Mouse (Mus musculus) midbrain, embryonic 13.5 days (tissue): Measurements from ENCODE around the gene Lyg2. TPM values are rescaled to one million over a fixed set of nuclear protein-coding genes. Genes with fewer than 3 reads are reported as not detected.

Experiments used
- ATAC-seq: fragments of 200-750 bp; cut with Nextera tagmentation; 2 replicates; pipeline ENCODE4 v1.8.0; 2017; ENCODE audit warnings: mild to moderate bottlenecking, moderate TSS enrichment, moderate library complexity
- H3K27ac ChIP-seq: fragments of 300-500 bp; sonication (generic); 2 replicates; pipeline ENCODE4 v1.5.1; 2015; ENCODE audit warnings: inconsistent platforms, mild to moderate bottlenecking, moderate library complexity
- H3K27me3 ChIP-seq: fragments of 300-500 bp; sonication (generic); 2 replicates; pipeline ENCODE4 v1.6.1; 2015; ENCODE audit warnings: mild to moderate bottlenecking, inconsistent platforms
- H3K36me3 ChIP-seq: fragments of 300-500 bp; sonication (generic); 2 replicates; pipeline ENCODE4 v1.6.1; 2015; ENCODE audit warnings: mild to moderate bottlenecking, inconsistent platforms
- H3K4me1 ChIP-seq: fragments of 300-500 bp; sonication (generic); replicated peaks from 2 replicates; pipeline ENCODE4 v1.6.1; 2015; ENCODE audit warnings: inconsistent platforms
- H3K4me2 ChIP-seq: fragments of 300-500 bp; sonication (generic); replicated peaks from 2 replicates; pipeline ENCODE4 v1.6.1; 2015; ENCODE audit warnings: moderate library complexity, mild to moderate bottlenecking, inconsistent platforms
- H3K4me3 ChIP-seq: fragments of 300-500 bp; sonication (generic); replicated peaks from 2 replicates; pipeline ENCODE4 v1.5.1; 2015; ENCODE audit warnings: mild to moderate bottlenecking, inconsistent platforms
- H3K9ac ChIP-seq: fragments of 300-500 bp; sonication (generic); replicated peaks from 2 replicates; pipeline ENCODE4 v1.6.1; 2015; ENCODE audit warnings: mild to moderate bottlenecking, inconsistent platforms
- H3K9me3 ChIP-seq: fragments of 300-500 bp; sonication (generic); 2 replicates; pipeline ENCODE4 v1.6.1; 2016; ENCODE audit warnings: mild to moderate bottlenecking, inconsistent platforms
- WGBS: fragments of 180-500 bp; shearing (Covaris S2); methylation state at CpG from one replicate; pipeline ENCODE4 v1.1.7; 2015; 5-methylcytosine and 5-hydroxymethylcytosine counted together
- polyA plus RNA-seq: library from polyadenylated mRNA; unstranded; fragments of >200 nt; fragmentation: Nextera tagmentation; extraction: Ambion mirVana; gene quantifications from 2 replicates; pipeline ENCODE4 v1.2.1, GENCODE M21; 2015

The Lyg2 gene
- polyA plus RNA-seq, 1 experiment from 2014 or later, result not detected

- Histone ChIP-seq H3K27me3 (no peaks in the 10 kb centered on the region), H3K36me3 (no peaks in the 10 kb centered on the region), H3K4me1 (no peaks in the 10 kb centered on the region), H3K9me3 (no peaks in the 10 kb centered on the region), H3K4me2 (no peak overlapping the region), H3K27ac (no peak overlapping the region), H3K4me3 (no peak overlapping the region), H3K9ac (no peak overlapping the region)
- ATAC-seq, result no peak
- 79% methylated on average over 6 of the region's 6 CpGs for WGBS
Observed at GRCm38 (mm10) chr1:37918096-37918495, 1.8 kb upstream of the Lyg2 start.

- Histone ChIP-seq H3K9ac (no peak overlapping the region), H3K27me3 (no peaks in the 10 kb centered on the region), H3K4me2 (no peak overlapping the region), H3K4me1 (no peaks in the 10 kb centered on the region), H3K4me3 (no peak overlapping the region), H3K9me3 (no peaks in the 10 kb centered on the region), H3K36me3 (no peaks in the 10 kb centered on the region), H3K27ac (no peak overlapping the region)
- 78% methylated on average over 13 of the region's 13 CpGs for WGBS
- ATAC-seq, result no peak
Observed at GRCm38 (mm10) chr1:37917666-37918065, 1.4 kb upstream of the Lyg2 start.

GRCm38 (mm10) chr1:37912751-37913150 is 3.5 kb downstream of the Lyg2 start:
- no peak for ATAC-seq
- WGBS, result 75% methylated on average over 2 of the region's 2 CpGs
- H3K27ac ChIP-seq, result no peak overlapping the region
- no peak overlapping the region for H3K9ac ChIP-seq
- H3K4me1 ChIP-seq, result no peaks in the 10 kb centered on the region
- no peak overlapping the region for H3K4me3 ChIP-seq
- H3K27me3 ChIP-seq, result no peaks in the 10 kb centered on the region
- no peak overlapping the region for H3K4me2 ChIP-seq
- no peaks in the 10 kb centered on the region for H3K36me3 ChIP-seq
- no peaks in the 10 kb centered on the region for H3K9me3 ChIP-seq

GRCm38 (mm10) chr1:37903178-37903577 is 13.1 kb downstream of the Lyg2 start:
- no peak for ATAC-seq
- H3K4me2 ChIP-seq, result no peak overlapping the region

GRCm38 (mm10) chr1:37900288-37900687 is 16.0 kb downstream of the Lyg2 start:
- H3K36me3 ChIP-seq, result peaks cover 50% of the 10 kb centered on the region
- no peak overlapping the region for H3K4me2 ChIP-seq
- no peaks in the 10 kb centered on the region for H3K9me3 ChIP-seq
- ATAC-seq, result no peak
- WGBS, result 59% methylated on average over 6 of the region's 6 CpGs
- no peak overlapping the region for H3K27ac ChIP-seq
- no peaks in the 10 kb centered on the region for H3K4me1 ChIP-seq
- H3K27me3 ChIP-seq, result no peaks in the 10 kb centered on the region
- no peak overlapping the region for H3K9ac ChIP-seq
- no peak overlapping the region for H3K4me3 ChIP-seq

More at GRCm38 (mm10) chr1:37903178-37903577, 13.1 kb downstream of the Lyg2 start:
- Histone ChIP-seq H3K27ac (no peak overlapping the region), H3K9ac (no peak overlapping the region), H3K27me3 (no peaks in the 10 kb centered on the region), H3K9me3 (no peaks in the 10 kb centered on the region), H3K4me3 (no peak overlapping the region), H3K4me1 (no peaks in the 10 kb centered on the region), H3K36me3 (peaks cover 25% of the 10 kb centered on the region)
- 39% methylated on average over 6 of the region's 6 CpGs for WGBS

GRCm38 (mm10) chr1:37899816-37900215 is 16.5 kb downstream of the Lyg2 start:
- H3K9me3 ChIP-seq, result no peaks in the 10 kb centered on the region
- no peak overlapping the region for H3K9ac ChIP-seq
- no peak overlapping the region for H3K4me3 ChIP-seq
- WGBS, result 91% methylated on average over 4 of the region's 4 CpGs
- no peak overlapping the region for H3K27ac ChIP-seq
- H3K4me2 ChIP-seq, result no peak overlapping the region
- ATAC-seq, result no peak
- no peaks in the 10 kb centered on the region for H3K4me1 ChIP-seq
- peaks cover 53% of the 10 kb centered on the region for H3K36me3 ChIP-seq
- H3K27me3 ChIP-seq, result no peaks in the 10 kb centered on the region

GRCm38 (mm10) chr1:37894606-37895005 is 21.7 kb downstream of the Lyg2 start:
- no peak for ATAC-seq
- Histone ChIP-seq H3K27ac (no peak overlapping the region), H3K27me3 (no peaks in the 10 kb centered on the region), H3K9ac (no peak overlapping the region), H3K9me3 (no peaks in the 10 kb centered on the region), H3K4me1 (peaks cover 20% of the 10 kb centered on the region), H3K4me3 (no peak overlapping the region), H3K36me3 (peaks cover 53% of the 10 kb centered on the region), H3K4me2 (no peak overlapping the region)

- Histone ChIP-seq H3K4me1 (peaks cover 27% of the 10 kb centered on the region), H3K4me2 (peak overlapping the region; percentile 65), H3K9me3 (no peaks in the 10 kb centered on the region), H3K27ac (no peak overlapping the region), H3K4me3 (peak overlapping the region; percentile 65), H3K36me3 (peaks cover 25% of the 10 kb centered on the region), H3K9ac (no peak overlapping the region), H3K27me3 (no peaks in the 10 kb centered on the region)
- no peak for ATAC-seq
- 81% methylated on average over 3 of the region's 3 CpGs for WGBS
Observed at GRCm38 (mm10) chr1:37891400-37891799, 24.9 kb downstream of the Lyg2 start.

GRCm38 (mm10) chr1:37890025-37890652 is 26.2 kb downstream of the Lyg2 start, which contains the start of the genes Mitd1 and Mrpl30:
Gene Mitd1 (minus strand): TSS chr1:37890411.
Gene Mrpl30 (plus strand): TSS chr1:37890477.
- ATAC-seq, result peak; percentile 95
- H3K36me3 ChIP-seq, result peaks cover 14% of the 10 kb centered on the region
- H3K27ac ChIP-seq, result 0 out of 2 replicates have a peak within 1 kb of the TSS, but pooled peaks have one; percentile 25
- H3K9me3 ChIP-seq, result no peaks in the 10 kb centered on the region
- peak within 1 kb of the TSS; percentile 77 for H3K9ac ChIP-seq
- peak within 1 kb of the TSS; percentile 65 for H3K4me2 ChIP-seq
- H3K27me3 ChIP-seq, result no peaks in the 10 kb centered on the region
- H3K4me1 ChIP-seq, result peaks cover 27% of the 10 kb centered on the region
- WGBS, result under 1% methylated on average over 41 of the region's 41 CpGs
- peak within 1 kb of the TSS; percentile 65 for H3K4me3 ChIP-seq

GRCm38 (mm10) chr1:37889206-37889605 is 27.1 kb downstream of the Lyg2 start:
- Histone ChIP-seq H3K4me3 (peak overlapping the region; percentile 65), H3K27me3 (no peaks in the 10 kb centered on the region), H3K27ac (no peak overlapping the region), H3K4me2 (peak overlapping the region; percentile 65), H3K36me3 (peaks cover 9% of the 10 kb centered on the region), H3K9me3 (no peaks in the 10 kb centered on the region), H3K4me1 (peaks cover 27% of the 10 kb centered on the region), H3K9ac (peak overlapping the region; percentile 77; the same call in 1 of the 2 replicates)
- WGBS, result 82% methylated on average over 7 of the region's 7 CpGs
- ATAC-seq, result no peak

- Histone ChIP-seq H3K4me2 (no peak overlapping the region), H3K9ac (no peak overlapping the region), H3K9me3 (no peaks in the 10 kb centered on the region), H3K4me1 (peaks cover 5% of the 10 kb centered on the region), H3K27ac (no peak overlapping the region), H3K36me3 (peaks cover 33% of the 10 kb centered on the region), H3K27me3 (no peaks in the 10 kb centered on the region), H3K4me3 (no peak overlapping the region)
- 77% methylated on average over 4 of the region's 4 CpGs for WGBS
- ATAC-seq, result no peak
Observed at GRCm38 (mm10) chr1:37884451-37884850, 31.8 kb downstream of the Lyg2 start.

- Histone ChIP-seq H3K27ac (no peak overlapping the region), H3K27me3 (no peaks in the 10 kb centered on the region), H3K9ac (no peak overlapping the region), H3K4me1 (no peaks in the 10 kb centered on the region), H3K4me2 (no peak overlapping the region), H3K9me3 (no peaks in the 10 kb centered on the region), H3K4me3 (no peak overlapping the region), H3K36me3 (peaks cover 43% of the 10 kb centered on the region)
- 97% methylated on average over 4 of the region's 4 CpGs for WGBS
- ATAC-seq, result no peak
Observed at GRCm38 (mm10) chr1:37883411-37883810, 32.9 kb downstream of the Lyg2 start.
